Mouse (Mus musculus): ENCODE data around the gene 3110040M04Rik. TPM values are rescaled to one million over a fixed set of nuclear protein-coding genes. Genes with fewer than 3 reads are reported as not detected.
A peak's percentile ranks its signal among the peaks of the same experiment; 100 is the strongest.
"Not testable (repeated sequence)": the region's sequence is repeated elsewhere in the genome, so short reads cannot be mapped to it uniquely, and the experiment has no call there.

3110040M04Rik gene
- polyA plus RNA-seq, 1 experiment from 2014 or later = not detected

GRCm38 (mm10) chr1:151177030-151177936 is 26.6 kb upstream of the 3110040M04Rik start:
- Histone ChIP-seq H3K27ac (no peak overlapping the region), H3K9me3 (no peaks in the 10 kb centered on the region), H3K4me1 (peaks cover 9% of the 10 kb centered on the region; the same call in 1 of the 2 replicates), H3K9ac (no peak overlapping the region), H3K4me3 (peak overlapping the region; percentile 21), H3K36me3 (no peaks in the 10 kb centered on the region), H3K4me2 (replicated peaks) (peak overlapping the region; percentile 42), H3K27me3 (no peaks in the 10 kb centered on the region)
- WGBS = 13% methylated on average over 10 of the region's 10 CpGs
- ATAC-seq (ENCODE audit: insufficient number of reproducible peaks, insufficient read depth, low FRiP score, low TSS enrichment) = peak; percentile 67

GRCm38 (mm10) chr1:151177937-151178271 is 26.0 kb upstream of the 3110040M04Rik start:
- Histone ChIP-seq H3K4me2 (replicated peaks) (peak overlapping the region; percentile 42), H3K4me3 (peak overlapping the region; percentile 21), H3K9ac (no peak overlapping the region), H3K36me3 (no peaks in the 10 kb centered on the region), H3K27ac (no peak overlapping the region), H3K9me3 (no peaks in the 10 kb centered on the region), H3K4me1 (peaks cover 9% of the 10 kb centered on the region; the same call in 1 of the 2 replicates), H3K27me3 (no peaks in the 10 kb centered on the region)
- 12% methylated on average over 4 of the region's 4 CpGs for WGBS
- ATAC-seq (ENCODE audit: insufficient number of reproducible peaks, insufficient read depth, low FRiP score, low TSS enrichment) = peak; percentile 35; the same call in 1 of the 2 replicates

GRCm38 (mm10) chr1:151178505-151179083 is 25.3 kb upstream of the 3110040M04Rik start:
- no peak for ATAC-seq (ENCODE audit: insufficient number of reproducible peaks, insufficient read depth, low FRiP score, low TSS enrichment)
- Histone ChIP-seq H3K4me2 (replicated peaks) (no peak overlapping the region), H3K4me1 (peaks cover 9% of the 10 kb centered on the region; the same call in 1 of the 2 replicates), H3K27me3 (no peaks in the 10 kb centered on the region), H3K9ac (no peak overlapping the region), H3K4me3 (no peak overlapping the region), H3K27ac (no peak overlapping the region), H3K36me3 (no peaks in the 10 kb centered on the region), H3K9me3 (no peaks in the 10 kb centered on the region)
- 55% methylated on average over 2 of the region's 2 CpGs for WGBS

- H3K36me3 ChIP-seq = no peaks in the 10 kb centered on the region
- H3K9ac ChIP-seq = no peak overlapping the region
- H3K4me2 ChIP-seq (replicated peaks) = no peak overlapping the region
- H3K4me1 ChIP-seq = peaks cover 9% of the 10 kb centered on the region; the same call in 1 of the 2 replicates
- H3K27me3 ChIP-seq = no peaks in the 10 kb centered on the region
- no peaks in the 10 kb centered on the region for H3K9me3 ChIP-seq
- 82% methylated on average over 2 of the region's 2 CpGs for WGBS
- ATAC-seq (ENCODE audit: insufficient number of reproducible peaks, insufficient read depth, low FRiP score, low TSS enrichment) = no peak
- no peak overlapping the region for H3K4me3 ChIP-seq
- H3K27ac ChIP-seq = no peak overlapping the region
Measured at GRCm38 (mm10) chr1:151180167-151180566, 23.8 kb upstream of the 3110040M04Rik start.

- H3K27ac ChIP-seq; H3K9me3 ChIP-seq; H3K36me3 ChIP-seq; ATAC-seq (ENCODE audit: insufficient number of reproducible peaks, insufficient read depth, low FRiP score, low TSS enrichment); H3K27me3 ChIP-seq; H3K4me1 ChIP-seq; H3K4me3 ChIP-seq; H3K9ac ChIP-seq; H3K4me2 ChIP-seq (replicated peaks): not testable (repeated sequence)
- no CpG with 5 or more reads among the region's 7 CpGs for WGBS
Measured at GRCm38 (mm10) chr1:151182266-151182665, 21.7 kb upstream of the 3110040M04Rik start, which contains the start of gene Gm47985. Gene Gm47985, plus strand, starts transcription at chr1:151182537.

- not testable (repeated sequence) for H3K4me2 ChIP-seq (replicated peaks); H3K27me3 ChIP-seq; H3K9me3 ChIP-seq; H3K9ac ChIP-seq; H3K27ac ChIP-seq; ATAC-seq (ENCODE audit: insufficient number of reproducible peaks, insufficient read depth, low FRiP score, low TSS enrichment); H3K4me1 ChIP-seq; H3K4me3 ChIP-seq; H3K36me3 ChIP-seq
- 73% methylated on average over 3 of the region's 3 CpGs for WGBS
Measured at GRCm38 (mm10) chr1:151186186-151186585, 17.7 kb upstream of the 3110040M04Rik start.

GRCm38 (mm10) chr1:151186879-151187424 is 17.0 kb upstream of the 3110040M04Rik start:
- WGBS = 78% methylated on average over 4 of the region's 4 CpGs
- H3K4me1 ChIP-seq; ATAC-seq (ENCODE audit: insufficient number of reproducible peaks, insufficient read depth, low FRiP score, low TSS enrichment); H3K4me3 ChIP-seq; H3K27me3 ChIP-seq; H3K4me2 ChIP-seq (replicated peaks); H3K27ac ChIP-seq; H3K9ac ChIP-seq; H3K9me3 ChIP-seq; H3K36me3 ChIP-seq: not testable (repeated sequence)

GRCm38 (mm10) chr1:151188469-151188868 is 15.5 kb upstream of the 3110040M04Rik start:
- Histone ChIP-seq H3K9me3 (no peaks in the 10 kb centered on the region), H3K27ac (no peak overlapping the region), H3K27me3 (no peaks in the 10 kb centered on the region), H3K36me3 (no peaks in the 10 kb centered on the region), H3K4me2 (replicated peaks) (no peak overlapping the region), H3K9ac (no peak overlapping the region), H3K4me1 (no peaks in the 10 kb centered on the region), H3K4me3 (no peak overlapping the region)
- ATAC-seq (ENCODE audit: insufficient number of reproducible peaks, insufficient read depth, low FRiP score, low TSS enrichment) = no peak
- WGBS = 88% methylated on average over 4 of the region's 4 CpGs

- H3K9me3 ChIP-seq; H3K9ac ChIP-seq; H3K36me3 ChIP-seq; H3K4me2 ChIP-seq (replicated peaks); H3K4me1 ChIP-seq; H3K4me3 ChIP-seq; H3K27ac ChIP-seq; H3K27me3 ChIP-seq; ATAC-seq (ENCODE audit: insufficient number of reproducible peaks, insufficient read depth, low FRiP score, low TSS enrichment): not testable (repeated sequence)
- WGBS = 83% methylated on average over 3 of the region's 7 CpGs
Measured at GRCm38 (mm10) chr1:151192075-151192474, 11.8 kb upstream of the 3110040M04Rik start, which contains the start of gene Gm8947. Gene Gm8947, plus strand, starts transcription at chr1:151192376.

GRCm38 (mm10) chr1:151192739-151193138 is 11.2 kb upstream of the 3110040M04Rik start:
- not testable (repeated sequence) for H3K27me3 ChIP-seq; ATAC-seq (ENCODE audit: insufficient number of reproducible peaks, insufficient read depth, low FRiP score, low TSS enrichment); H3K27ac ChIP-seq; H3K36me3 ChIP-seq; H3K4me1 ChIP-seq; H3K4me2 ChIP-seq (replicated peaks); H3K9ac ChIP-seq; H3K4me3 ChIP-seq; H3K9me3 ChIP-seq
- 91% methylated on average over 15 of the region's 15 CpGs for WGBS

- H3K4me2 ChIP-seq (replicated peaks); H3K27ac ChIP-seq; H3K4me1 ChIP-seq; H3K9me3 ChIP-seq; H3K9ac ChIP-seq; H3K4me3 ChIP-seq; ATAC-seq (ENCODE audit: insufficient number of reproducible peaks, insufficient read depth, low FRiP score, low TSS enrichment); H3K36me3 ChIP-seq; H3K27me3 ChIP-seq: not testable (repeated sequence)
- WGBS = 69% methylated on average over 4 of the region's 4 CpGs
Measured at GRCm38 (mm10) chr1:151195986-151196385, 7.9 kb upstream of the 3110040M04Rik start.

GRCm38 (mm10) chr1:151196690-151197089 is 7.2 kb upstream of the 3110040M04Rik start:
- H3K4me1 ChIP-seq; H3K36me3 ChIP-seq; H3K9ac ChIP-seq; H3K4me2 ChIP-seq (replicated peaks); H3K27me3 ChIP-seq; H3K9me3 ChIP-seq; ATAC-seq (ENCODE audit: insufficient number of reproducible peaks, insufficient read depth, low FRiP score, low TSS enrichment); H3K27ac ChIP-seq; H3K4me3 ChIP-seq: not testable (repeated sequence)
- WGBS = 71% methylated on average over 3 of the region's 3 CpGs
